Mouse (Mus musculus) cerebellum, adult 2 months (tissue): ENCODE measurements around the gene Stk10.

Experiments used
- CTCF ChIP-seq: fragments of 200-500 bp; IDR thresholded peaks from 2 replicates; pipeline ENCODE4 v1.5.1; 2011; ENCODE audit warnings: low read depth, mild to moderate bottlenecking, control low read depth, low read length, moderate library complexity, borderline replicate concordance; ENCODE audit not compliant: insufficient read depth
- POLR2A ChIP-seq: fragments of 200-500 bp; IDR thresholded peaks from 2 replicates; pipeline ENCODE4 v1.6.1; 2011; ENCODE audit warnings: low read length, control low read depth, borderline replicate concordance; ENCODE audit not compliant: insufficient read depth

DNA sequence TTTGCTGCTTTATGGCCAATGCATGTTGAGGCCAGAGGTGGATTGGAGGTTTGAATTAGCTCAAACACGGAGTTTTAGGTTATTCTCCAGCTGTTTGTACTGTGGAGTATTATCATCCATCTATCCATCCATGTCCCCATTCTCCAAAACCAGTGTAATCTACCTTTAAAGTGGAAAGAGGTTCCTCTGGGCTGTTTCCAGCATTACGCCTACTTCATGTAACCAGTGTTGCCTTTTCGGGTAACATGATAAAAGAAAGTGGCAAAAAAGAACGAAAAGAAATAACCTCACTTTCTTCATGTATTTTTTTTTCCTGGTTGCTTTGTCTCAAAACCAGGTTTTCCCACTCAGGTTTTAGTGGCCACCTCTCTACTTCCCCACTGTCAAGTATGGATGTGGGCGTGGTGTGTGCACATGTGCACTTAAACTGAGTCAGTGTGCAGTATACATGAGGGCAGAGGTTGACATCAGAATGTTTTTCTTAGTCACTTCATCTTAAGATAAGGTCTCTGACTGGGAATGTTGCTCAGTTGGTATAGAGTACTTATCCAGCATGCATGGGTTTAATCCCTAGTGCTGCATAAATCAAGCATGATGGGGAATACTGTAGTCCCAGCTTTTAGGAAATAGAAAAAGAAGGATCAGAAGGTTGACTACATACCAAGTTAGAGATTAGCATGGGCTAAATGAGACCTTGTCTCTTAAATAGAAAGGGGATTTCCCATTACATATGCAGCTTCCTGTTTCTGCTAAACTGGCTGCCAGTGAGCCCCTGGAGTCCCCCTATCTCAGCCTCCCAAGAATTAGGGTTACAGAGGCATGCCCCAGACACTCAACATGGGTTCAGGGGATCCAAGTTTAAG, 44.1 kb upstream of the Stk10 start:
- TF ChIP-seq POLR2A (no peak), CTCF (no peak)
